Mouse (Mus musculus): Measurements from ENCODE around the gene Fbxl15.

Fbxl15 gene

GRCm38 (mm10) chr19:46348761-46349458 lies 20.9 kb downstream of the Fbxl15 start:
- peak; percentile 94 for DNase-seq

DNA sequence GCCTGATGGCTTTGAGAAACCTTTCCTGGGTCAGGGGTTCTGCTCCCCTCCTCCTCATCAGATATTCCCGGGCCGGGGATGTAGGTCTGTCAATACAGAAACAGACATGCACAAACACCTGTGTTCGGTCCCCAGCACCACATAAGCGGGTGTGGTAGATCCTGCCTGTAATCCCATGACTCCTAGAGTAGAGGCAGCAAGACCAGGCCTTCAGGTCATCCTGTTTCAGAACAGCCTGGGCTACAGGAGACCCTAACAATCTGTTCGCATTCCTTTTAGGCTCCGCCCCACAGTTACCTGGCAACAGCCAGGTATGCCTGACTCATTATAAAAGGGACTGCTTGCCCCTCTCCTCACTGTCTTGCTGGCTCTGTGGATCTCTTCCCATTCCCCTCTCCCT lies 21.6 kb downstream of the Fbxl15 start:
- DNase-seq, result no peak

- no peak for DNase-seq
Measured at GRCm38 (mm10) chr19:46350168-46350932, 22.4 kb downstream of the Fbxl15 start, which contains the start of gene 2310034G01Rik. 2310034G01Rik (minus strand) TSS chr19:46350302.

GRCm38 (mm10) chr19:46356701-46357138 lies 28.7 kb downstream of the Fbxl15 start:
- DNase-seq, result peak; percentile 90

- DNase-seq, result no peak
Measured at GRCm38 (mm10) chr19:46357344-46358280, 29.6 kb downstream of the Fbxl15 start.

DNA sequence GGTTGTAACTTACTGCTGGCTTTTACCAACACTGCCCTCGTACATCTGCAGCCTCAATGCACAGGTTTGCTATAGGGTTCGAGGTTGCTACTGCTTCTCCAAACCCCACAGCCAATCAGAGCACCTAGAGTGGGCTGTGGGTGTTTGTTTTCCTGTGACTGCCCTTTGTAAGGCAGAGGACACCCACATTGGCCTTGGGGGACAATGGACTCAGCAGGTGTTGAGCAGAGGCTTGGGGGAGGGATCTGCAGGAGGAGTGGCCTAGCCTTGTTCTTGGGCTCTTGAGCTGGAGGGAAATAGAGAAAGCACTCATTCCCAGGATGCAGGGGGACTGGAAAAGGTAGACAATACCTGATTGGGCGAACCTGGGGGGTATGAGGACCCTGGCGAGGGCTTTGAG lies 30.4 kb downstream of the Fbxl15 start:
- DNase-seq, result no peak

DNA sequence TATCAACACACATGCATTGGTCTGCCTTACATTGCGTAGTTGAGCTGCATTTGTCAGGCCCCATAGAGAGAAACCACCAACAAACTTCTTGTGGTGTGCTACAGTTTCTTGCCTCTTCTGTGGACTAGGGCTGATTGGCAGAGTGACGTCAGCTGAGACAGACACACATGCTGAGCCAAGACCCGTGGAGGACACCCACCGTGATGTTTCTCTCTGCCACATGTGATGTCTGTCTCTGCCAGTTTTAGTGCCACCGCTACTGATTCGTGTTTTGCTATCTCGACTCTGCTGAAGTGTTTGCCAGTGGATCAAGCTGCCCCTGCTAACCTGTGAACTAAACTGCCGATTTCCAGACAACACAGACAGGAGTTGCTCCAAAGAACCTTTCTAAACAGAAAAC lies 34.1 kb downstream of the Fbxl15 start:
- no peak for DNase-seq

GRCm38 (mm10) chr19:46363294-46364009 lies 35.5 kb downstream of the Fbxl15 start:
- DNase-seq, result no peak

- DNase-seq, result peak; percentile 58
Measured at GRCm38 (mm10) chr19:46367798-46368590, 40.0 kb downstream of the Fbxl15 start.

DNA sequence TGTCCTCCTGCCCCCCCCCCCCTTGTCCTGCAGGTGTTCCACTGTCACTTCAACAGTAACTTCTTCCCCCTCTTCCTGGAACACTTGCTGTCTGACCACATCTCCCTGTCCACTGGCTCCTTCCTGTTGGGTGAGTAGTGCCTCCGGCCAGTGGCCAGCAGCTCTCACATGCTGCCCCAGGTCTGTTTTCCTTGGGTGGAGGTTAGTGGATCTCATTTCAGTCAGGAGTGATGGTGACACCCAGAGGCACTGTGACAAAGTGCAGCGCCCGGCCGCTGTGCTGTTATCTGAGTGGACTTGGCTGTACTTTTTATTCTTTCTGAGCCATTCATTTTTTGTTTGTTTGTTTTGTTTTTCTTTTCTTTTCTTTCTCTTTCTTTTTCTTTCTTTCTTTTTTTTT lies 41.2 kb downstream of the Fbxl15 start:
- DNase-seq, result peak; percentile 48

DNA sequence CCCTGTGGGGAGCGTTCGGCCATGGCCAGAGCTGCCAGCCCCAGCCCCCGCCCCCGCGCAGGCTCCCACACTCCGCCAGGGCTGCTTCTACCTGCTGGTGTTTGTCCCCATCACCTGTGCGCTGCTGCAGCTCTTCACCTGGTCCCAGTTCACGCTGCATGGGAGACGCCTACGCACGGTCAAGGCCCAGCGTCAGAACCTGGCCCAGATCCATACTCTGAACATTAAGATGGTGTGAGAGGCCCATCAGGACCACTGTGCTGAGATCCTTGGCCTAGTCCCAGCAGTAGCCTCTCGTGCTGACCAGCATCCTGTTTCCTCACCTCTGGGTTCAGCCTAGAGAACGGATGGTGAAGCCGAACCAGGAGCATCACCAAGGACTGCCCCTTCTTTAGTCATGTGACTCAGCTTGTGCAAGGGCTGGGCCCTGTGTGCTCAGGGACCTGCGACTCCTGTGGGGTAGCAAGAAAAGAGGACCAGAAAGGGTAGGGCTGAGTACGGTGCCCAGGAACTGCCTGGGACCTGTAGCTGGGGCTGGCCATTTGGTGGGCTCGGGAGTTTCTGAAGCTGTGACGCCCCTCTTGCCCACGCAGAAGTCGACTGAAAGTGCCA lies 46.6 kb downstream of the Fbxl15 start:
- no peak for DNase-seq

- DNase-seq, result no peak
Measured at GRCm38 (mm10) chr19:46375489-46375888, 47.5 kb downstream of the Fbxl15 start.

DNA sequence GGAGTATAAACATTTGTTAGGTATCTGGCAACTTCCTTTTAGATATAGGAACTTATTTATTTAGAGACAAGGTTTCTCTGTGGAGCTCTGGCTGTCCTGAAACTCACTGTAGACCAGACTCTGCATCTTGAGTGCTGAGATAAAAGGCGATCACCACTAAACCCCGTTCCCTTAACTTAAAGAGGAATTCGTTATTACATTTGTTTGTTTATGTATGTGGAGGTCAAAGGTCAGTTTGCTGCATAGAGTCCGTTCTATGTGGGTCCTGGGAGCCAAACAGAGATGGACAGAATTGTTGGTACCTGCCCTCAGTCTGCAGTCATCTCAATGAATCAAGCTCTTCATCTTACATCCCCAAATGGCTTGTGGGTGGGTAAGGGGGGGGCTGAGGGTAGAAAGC lies 47.9 kb downstream of the Fbxl15 start:
- no peak for DNase-seq

All from right cerebral cortex, postnatal 25 days (tissue).